Mouse (Mus musculus): ENCODE measurements around the gene Mettl18.

The Mettl18 gene

GRCm38 (mm10) chr1:164043549-164043948 is 48.9 kb downstream of the Mettl18 start:
- DNase-seq (ENCODE audit: low read depth, low spot score): no peak

Data from 3T3-L1 (cell line).